Mouse (Mus musculus): ENCODE data around the gene Ints1. TPM values are rescaled to one million over a fixed set of nuclear protein-coding genes. Genes with fewer than 3 reads are reported as not detected.

Gene Ints1
- polyA plus RNA-seq, 1 experiment from 2014 or later: 35.3 TPM

- Histone ChIP-seq H3K27ac (ENCODE audit: low read length) (peak overlapping the region; percentile 4; the same call in 1 of the 2 replicates), H3K9me3 (ENCODE audit: control insufficient read depth, low read depth, low read length) (no peaks in the 10 kb centered on the region), H3K9ac (replicated peaks; ENCODE audit: low read depth, low read length) (no peak overlapping the region), H3K4me3 (ENCODE audit: low read depth, low read length) (0 out of 2 replicates have a peak overlapping the region, but pooled peaks have one; percentile 61), H3K4me1 (ENCODE audit: control insufficient read depth, insufficient read depth, low read length) (peaks cover 28% of the 10 kb centered on the region), H3K27me3 (ENCODE audit: control insufficient read depth, insufficient read depth, low read length) (no peaks in the 10 kb centered on the region), H3K4me2 (replicated peaks; ENCODE audit: low read depth, low read length) (peak overlapping the region; percentile 99), H3K36me3 (ENCODE audit: control insufficient read depth, insufficient read depth, low read length) (no peaks in the 10 kb centered on the region)
- WGBS: 14% methylated on average over 10 of the region's 10 CpGs
- peak; percentile 38; the same call in 1 of the 2 replicates for ATAC-seq (ENCODE audit: insufficient number of reproducible peaks, insufficient read depth, low FRiP score, low read depth)
These were observed 39.0 kb downstream of the Ints1 start for GRCm38 (mm10) chr5:139736504-139736940.

DNA sequence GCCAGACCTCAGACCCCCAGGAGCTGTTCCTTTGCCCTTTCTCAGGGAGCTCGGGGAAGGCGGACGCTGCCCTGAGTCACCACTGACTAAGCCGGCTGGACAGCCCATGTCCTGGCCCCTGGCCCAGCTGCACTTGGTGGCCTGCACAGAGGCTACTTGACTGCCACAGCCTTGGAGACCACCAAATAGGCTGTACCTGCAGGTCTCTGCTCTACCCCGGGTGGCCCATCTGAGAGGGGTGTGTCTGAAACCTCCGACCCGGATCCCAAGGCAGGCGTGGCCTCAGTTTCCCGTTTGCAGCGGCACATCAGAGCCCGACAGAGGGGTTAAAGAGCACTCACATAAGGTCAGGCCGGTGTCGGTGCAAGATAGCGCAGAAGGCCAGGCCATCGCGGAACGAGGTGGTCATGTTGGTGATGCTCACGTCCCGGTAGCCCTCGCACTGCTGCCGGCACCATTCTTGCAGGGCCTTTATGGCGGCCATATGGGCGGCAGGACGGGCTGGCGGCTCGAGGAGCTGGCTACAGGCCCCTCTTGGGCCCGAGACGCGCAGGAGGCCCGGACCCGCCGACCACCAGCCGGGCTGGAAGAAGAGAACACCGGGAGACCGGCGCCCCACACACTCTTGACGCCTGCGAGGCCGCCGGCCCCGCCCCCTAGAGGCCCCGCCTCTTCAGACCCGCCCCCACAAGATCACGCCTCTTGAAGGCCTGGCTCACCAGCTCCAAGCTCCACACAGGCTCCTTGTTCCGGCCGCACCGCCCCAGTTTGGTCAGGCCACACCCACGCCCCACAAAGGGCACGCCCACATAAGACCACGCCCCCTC is 39.6 kb downstream of the Ints1 start, which contains the start of gene Micall2:
Gene Micall2, minus strand, starts transcription at position 660 of the 827 bp plus-strand sequence.
- Histone ChIP-seq H3K9me3 (ENCODE audit: control insufficient read depth, low read depth, low read length) (no peaks in the 10 kb centered on the region), H3K4me1 (ENCODE audit: control insufficient read depth, insufficient read depth, low read length) (peaks cover 33% of the 10 kb centered on the region), H3K4me3 (ENCODE audit: low read depth, low read length) (peak within 1 kb of the TSS; percentile 61), H3K27me3 (ENCODE audit: control insufficient read depth, insufficient read depth, low read length) (no peaks in the 10 kb centered on the region), H3K4me2 (replicated peaks; ENCODE audit: low read depth, low read length) (peak within 1 kb of the TSS; percentile 99), H3K36me3 (ENCODE audit: control insufficient read depth, insufficient read depth, low read length) (no peaks in the 10 kb centered on the region), H3K9ac (replicated peaks; ENCODE audit: low read depth, low read length) (no peak within 1 kb of the TSS; the same call in 1 of the 2 replicates), H3K27ac (ENCODE audit: low read length) (peak within 1 kb of the TSS; percentile 4; the same call in 1 of the 2 replicates)
- WGBS: 5% methylated on average over 47 of the region's 50 CpGs
- peak; percentile 94 for ATAC-seq (ENCODE audit: insufficient number of reproducible peaks, insufficient read depth, low FRiP score, low read depth)

- H3K27ac ChIP-seq (ENCODE audit: low read length): no peak overlapping the region
- no peak overlapping the region for H3K9ac ChIP-seq (replicated peaks; ENCODE audit: low read depth, low read length)
These were observed 40.7 kb downstream of the Ints1 start for GRCm38 (mm10) chr5:139734746-139735145.

DNA sequence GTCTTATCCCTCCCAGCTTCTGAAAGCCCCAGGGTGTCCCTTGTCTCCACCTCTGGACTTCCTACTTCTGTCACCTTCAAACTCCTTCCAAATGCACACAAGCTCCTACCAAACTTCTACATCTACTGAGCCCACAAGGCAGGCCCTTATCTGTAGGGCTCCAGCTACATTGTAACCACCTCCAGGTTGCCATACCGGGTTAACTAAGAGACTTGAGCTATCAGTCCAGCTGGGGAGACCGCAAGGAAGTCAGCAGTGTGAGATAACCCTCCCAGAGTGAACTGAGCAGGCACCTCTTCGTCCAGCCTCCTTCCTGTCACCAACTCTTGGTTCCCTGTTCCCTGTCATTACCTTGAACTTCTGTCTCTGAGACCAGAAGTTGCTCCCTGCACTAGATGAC is 41.5 kb downstream of the Ints1 start:
- H3K9ac ChIP-seq (replicated peaks; ENCODE audit: low read depth, low read length): no peak overlapping the region
- H3K4me2 ChIP-seq (replicated peaks; ENCODE audit: low read depth, low read length): no peak overlapping the region
- no peak overlapping the region for H3K4me3 ChIP-seq (ENCODE audit: low read depth, low read length)
- H3K27me3 ChIP-seq (ENCODE audit: control insufficient read depth, insufficient read depth, low read length): no peaks in the 10 kb centered on the region
- peaks cover 42% of the 10 kb centered on the region for H3K4me1 ChIP-seq (ENCODE audit: control insufficient read depth, insufficient read depth, low read length)
- no peak for ATAC-seq (ENCODE audit: insufficient number of reproducible peaks, insufficient read depth, low FRiP score, low read depth)
- WGBS: 63% methylated on average over 3 of the region's 3 CpGs
- no peak overlapping the region for H3K27ac ChIP-seq (ENCODE audit: low read length)
- no peaks in the 10 kb centered on the region for H3K9me3 ChIP-seq (ENCODE audit: control insufficient read depth, low read depth, low read length)
- no peaks in the 10 kb centered on the region for H3K36me3 ChIP-seq (ENCODE audit: control insufficient read depth, insufficient read depth, low read length)

More at GRCm38 (mm10) chr5:139734746-139735145, 40.7 kb downstream of the Ints1 start:
- Histone ChIP-seq H3K4me3 (ENCODE audit: low read depth, low read length) (peak overlapping the region; percentile 61; the same call in 1 of the 2 replicates), H3K4me2 (replicated peaks; ENCODE audit: low read depth, low read length) (peak overlapping the region; percentile 99), H3K36me3 (ENCODE audit: control insufficient read depth, insufficient read depth, low read length) (no peaks in the 10 kb centered on the region), H3K4me1 (ENCODE audit: control insufficient read depth, insufficient read depth, low read length) (peaks cover 42% of the 10 kb centered on the region), H3K27me3 (ENCODE audit: control insufficient read depth, insufficient read depth, low read length) (no peaks in the 10 kb centered on the region), H3K9me3 (ENCODE audit: control insufficient read depth, low read depth, low read length) (no peaks in the 10 kb centered on the region)
- ATAC-seq (ENCODE audit: insufficient number of reproducible peaks, insufficient read depth, low FRiP score, low read depth): no peak
- 67% methylated on average over 7 of the region's 7 CpGs for WGBS

GRCm38 (mm10) chr5:139732634-139733107 is 42.8 kb downstream of the Ints1 start:
- no peaks in the 10 kb centered on the region for H3K36me3 ChIP-seq (ENCODE audit: control insufficient read depth, insufficient read depth, low read length)
- no peaks in the 10 kb centered on the region for H3K27me3 ChIP-seq (ENCODE audit: control insufficient read depth, insufficient read depth, low read length)
- peak overlapping the region; percentile 63; the same call in 1 of the 2 replicates for H3K27ac ChIP-seq (ENCODE audit: low read length)
- WGBS: 46% methylated on average over 11 of the region's 11 CpGs
- H3K9me3 ChIP-seq (ENCODE audit: control insufficient read depth, low read depth, low read length): no peaks in the 10 kb centered on the region
- H3K4me3 ChIP-seq (ENCODE audit: low read depth, low read length): no peak overlapping the region
- H3K9ac ChIP-seq (replicated peaks; ENCODE audit: low read depth, low read length): no peak overlapping the region
- ATAC-seq (ENCODE audit: insufficient number of reproducible peaks, insufficient read depth, low FRiP score, low read depth): peak; percentile 10
- H3K4me2 ChIP-seq (replicated peaks; ENCODE audit: low read depth, low read length): peak overlapping the region; percentile 16; the same call in 1 of the 2 replicates
- H3K4me1 ChIP-seq (ENCODE audit: control insufficient read depth, insufficient read depth, low read length): peaks cover 42% of the 10 kb centered on the region

DNA sequence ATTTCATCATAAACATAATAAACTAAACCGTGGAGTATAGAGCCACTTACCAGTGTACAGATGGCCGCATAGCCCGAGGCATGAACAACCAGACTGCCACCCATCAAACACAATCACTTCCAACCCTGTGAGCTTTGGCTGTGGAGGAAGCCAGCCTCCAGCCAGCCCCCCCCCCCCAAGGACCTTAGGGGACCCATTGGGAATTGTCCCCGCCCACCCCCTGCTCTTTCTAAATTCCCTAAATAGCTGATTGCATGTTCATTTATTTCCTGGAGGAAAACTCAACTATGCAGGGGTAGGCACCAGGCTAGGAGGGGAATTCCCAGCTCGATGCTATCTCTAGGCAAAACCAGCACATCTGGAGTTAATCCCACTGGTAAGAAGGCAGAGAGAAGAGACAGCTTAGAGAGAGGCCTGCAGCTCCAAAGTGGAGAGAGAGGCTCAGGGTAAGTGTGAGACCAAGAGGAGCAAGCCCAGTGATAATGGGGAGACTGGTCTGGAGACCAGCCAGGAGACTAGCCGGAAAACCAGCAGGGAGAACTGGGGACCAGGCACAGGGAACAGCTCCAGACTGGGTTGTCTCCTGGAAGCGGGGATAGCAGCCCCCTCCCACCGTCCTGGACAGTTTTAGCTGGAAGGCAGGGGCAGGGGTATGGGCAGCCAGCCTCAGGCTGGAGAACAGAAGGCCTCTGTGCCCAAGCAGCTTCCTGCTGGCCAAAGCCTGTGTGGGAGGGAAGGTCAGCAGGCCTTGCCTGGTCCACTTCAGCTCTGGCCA is 44.6 kb downstream of the Ints1 start:
- Histone ChIP-seq H3K9me3 (ENCODE audit: control insufficient read depth, low read depth, low read length) (no peaks in the 10 kb centered on the region), H3K4me3 (ENCODE audit: low read depth, low read length) (no peak overlapping the region), H3K36me3 (ENCODE audit: control insufficient read depth, insufficient read depth, low read length) (no peaks in the 10 kb centered on the region), H3K9ac (replicated peaks; ENCODE audit: low read depth, low read length) (no peak overlapping the region), H3K27me3 (ENCODE audit: control insufficient read depth, insufficient read depth, low read length) (no peaks in the 10 kb centered on the region), H3K4me1 (ENCODE audit: control insufficient read depth, insufficient read depth, low read length) (peaks cover 36% of the 10 kb centered on the region), H3K27ac (ENCODE audit: low read length) (peak overlapping the region; percentile 74), H3K4me2 (replicated peaks; ENCODE audit: low read depth, low read length) (no peak overlapping the region)
- no peak for ATAC-seq (ENCODE audit: insufficient number of reproducible peaks, insufficient read depth, low FRiP score, low read depth)
- 46% methylated on average over 8 of the region's 8 CpGs for WGBS

- Histone ChIP-seq H3K9me3 (ENCODE audit: control insufficient read depth, low read depth, low read length) (no peaks in the 10 kb centered on the region), H3K27me3 (ENCODE audit: control insufficient read depth, insufficient read depth, low read length) (no peaks in the 10 kb centered on the region), H3K4me1 (ENCODE audit: control insufficient read depth, insufficient read depth, low read length) (peaks cover 20% of the 10 kb centered on the region), H3K36me3 (ENCODE audit: control insufficient read depth, insufficient read depth, low read length) (no peaks in the 10 kb centered on the region), H3K4me2 (replicated peaks; ENCODE audit: low read depth, low read length) (no peak overlapping the region), H3K4me3 (ENCODE audit: low read depth, low read length) (no peak overlapping the region), H3K27ac (ENCODE audit: low read length) (no peak overlapping the region), H3K9ac (replicated peaks; ENCODE audit: low read depth, low read length) (no peak overlapping the region)
- no peak for ATAC-seq (ENCODE audit: insufficient number of reproducible peaks, insufficient read depth, low FRiP score, low read depth)
- 76% methylated on average over 11 of the region's 11 CpGs for WGBS
These were observed 48.2 kb downstream of the Ints1 start for GRCm38 (mm10) chr5:139727261-139727660.

DNA sequence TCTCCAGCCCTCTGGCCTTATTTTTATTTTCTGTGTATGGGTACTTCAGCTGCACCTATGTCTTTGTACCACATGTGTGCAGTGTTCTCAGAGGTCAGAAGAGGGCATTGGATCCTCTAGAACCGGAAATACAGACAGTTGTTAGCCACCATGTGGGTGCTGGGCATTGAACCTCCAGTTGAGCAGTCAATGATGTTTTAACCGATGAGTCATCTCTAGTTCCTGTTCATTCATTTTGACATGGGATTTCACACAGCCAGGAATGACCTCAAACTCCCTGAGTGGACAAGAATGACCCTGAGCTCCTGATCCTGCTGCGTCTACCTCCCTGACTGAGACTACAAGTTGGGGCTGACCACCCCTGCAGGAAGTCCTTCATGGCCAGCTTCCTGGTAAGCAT is 49.3 kb downstream of the Ints1 start:
- Histone ChIP-seq H3K9me3 (ENCODE audit: control insufficient read depth, low read depth, low read length) (no peaks in the 10 kb centered on the region), H3K27me3 (ENCODE audit: control insufficient read depth, insufficient read depth, low read length) (no peaks in the 10 kb centered on the region), H3K9ac (replicated peaks; ENCODE audit: low read depth, low read length) (no peak overlapping the region), H3K27ac (ENCODE audit: low read length) (no peak overlapping the region), H3K4me2 (replicated peaks; ENCODE audit: low read depth, low read length) (no peak overlapping the region), H3K36me3 (ENCODE audit: control insufficient read depth, insufficient read depth, low read length) (no peaks in the 10 kb centered on the region), H3K4me3 (ENCODE audit: low read depth, low read length) (no peak overlapping the region), H3K4me1 (ENCODE audit: control insufficient read depth, insufficient read depth, low read length) (peaks cover 17% of the 10 kb centered on the region)
- WGBS: 90% methylated on average over 3 of the region's 3 CpGs
- no peak for ATAC-seq (ENCODE audit: insufficient number of reproducible peaks, insufficient read depth, low FRiP score, low read depth)
